Mouse (Mus musculus): ENCODE results near the gene Rimkla.

DNA sequence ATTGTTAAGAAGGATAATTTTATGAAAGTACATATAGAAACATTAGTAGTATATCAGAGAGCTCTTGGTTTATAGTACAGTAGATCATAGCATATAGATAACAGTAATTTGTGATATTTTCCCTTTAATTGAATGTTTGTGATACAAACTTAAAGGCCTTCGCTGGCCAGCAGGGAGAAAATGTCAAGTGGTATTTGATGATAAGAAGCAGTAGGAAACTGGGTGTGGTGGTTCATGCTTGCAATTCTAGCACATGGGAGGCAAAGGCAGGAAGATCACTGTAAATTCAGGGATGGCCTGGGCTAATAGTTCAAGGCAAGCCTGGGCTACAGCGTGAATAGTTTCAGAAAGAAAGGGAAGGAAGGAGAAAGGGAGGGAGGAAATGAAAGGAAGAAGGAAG lies 67.4 kb downstream of the Rimkla start:
- no peak for TF ChIP-seq CTCF (IDR thresholded peaks at IDR 0.05; ENCODE audit: borderline replicate concordance, insufficient read depth, low read length)
- no peak for TF ChIP-seq POLR2A (IDR thresholded peaks at IDR 0.05; ENCODE audit: low read depth, low read length)
